Mouse (Mus musculus): ENCODE data around the gene Mybphl. TPM values are rescaled to one million over a fixed set of nuclear protein-coding genes. Genes with fewer than 3 reads are reported as not detected.

Mybphl gene
- total RNA-seq, 4 experiments from 2014 or later, result not detected

- no peak for DNase-seq
These were observed 46.5 kb downstream of the Mybphl start for GRCm38 (mm10) chr3:108411026-108411753.

GRCm38 (mm10) chr3:108411754-108412121, 47.0 kb downstream of the Mybphl start:
- DNase-seq, result no peak

- no peak for DNase-seq
These were observed 49.1 kb downstream of the Mybphl start for GRCm38 (mm10) chr3:108413634-108414360.

- DNase-seq, result no peak
These were observed 50.4 kb downstream of the Mybphl start, which contains the start of gene Celsr2 for GRCm38 (mm10) chr3:108414857-108415830. TSS of gene Celsr2 (minus strand) at chr3:108415552.

DNA sequence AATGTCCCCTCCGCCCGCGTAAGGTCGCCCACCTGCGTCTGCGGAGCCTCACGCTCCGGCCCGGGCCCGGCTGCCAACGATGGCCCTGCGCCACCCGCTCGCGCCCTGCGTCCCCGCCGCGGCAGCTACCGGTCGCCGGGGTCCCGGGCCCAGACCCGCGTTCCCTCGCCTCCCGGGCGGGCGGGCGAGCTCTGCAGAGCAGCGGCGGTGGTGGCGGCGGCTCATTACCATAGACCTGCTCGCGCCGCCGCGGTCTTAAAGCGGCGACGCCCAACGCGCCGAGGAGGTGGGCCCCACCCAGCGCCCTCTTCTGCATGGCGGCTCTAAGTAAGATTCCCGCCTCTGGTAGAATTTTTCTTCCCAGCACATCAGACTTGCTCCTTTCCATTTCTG, 51.1 kb downstream of the Mybphl start:
- DNase-seq, result no peak

- no peak for DNase-seq
These were observed 58.3 kb downstream of the Mybphl start for GRCm38 (mm10) chr3:108423006-108423405.

GRCm38 (mm10) chr3:108423844-108424801, 59.4 kb downstream of the Mybphl start:
- no peak for DNase-seq

DNA sequence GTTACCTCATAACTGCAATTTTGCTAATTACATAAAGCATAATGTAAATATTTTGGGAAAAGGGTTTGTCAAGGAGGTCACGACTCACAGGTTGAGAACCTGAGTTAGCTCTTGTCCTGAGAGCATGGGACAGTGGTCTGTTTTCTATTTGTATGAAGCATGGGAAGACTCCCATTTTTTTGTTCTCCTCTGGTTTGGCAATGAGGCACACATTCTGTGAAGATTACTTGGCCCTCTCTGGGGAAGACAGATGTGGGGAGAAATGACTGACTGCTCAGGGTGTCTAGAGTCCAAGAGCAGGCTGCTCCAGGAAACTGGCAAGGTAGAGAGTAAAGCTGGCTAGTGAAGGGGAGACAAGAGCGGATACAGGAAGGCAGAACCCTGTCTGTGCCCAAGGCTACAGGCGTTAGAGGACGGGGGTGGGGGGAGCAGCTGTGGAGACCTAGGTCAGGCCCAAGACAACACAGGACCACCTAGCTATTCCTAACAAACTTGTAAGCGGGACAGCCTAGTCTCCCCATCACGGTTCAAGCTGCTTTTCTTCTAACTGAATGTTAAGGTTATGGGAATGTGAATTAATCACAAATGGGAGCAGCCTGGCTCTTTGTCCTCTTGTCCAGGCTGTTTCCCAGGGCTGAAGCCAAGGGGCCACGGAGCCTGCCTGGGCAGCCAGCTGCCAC, 60.4 kb downstream of the Mybphl start:
- DNase-seq, result no peak

DNA sequence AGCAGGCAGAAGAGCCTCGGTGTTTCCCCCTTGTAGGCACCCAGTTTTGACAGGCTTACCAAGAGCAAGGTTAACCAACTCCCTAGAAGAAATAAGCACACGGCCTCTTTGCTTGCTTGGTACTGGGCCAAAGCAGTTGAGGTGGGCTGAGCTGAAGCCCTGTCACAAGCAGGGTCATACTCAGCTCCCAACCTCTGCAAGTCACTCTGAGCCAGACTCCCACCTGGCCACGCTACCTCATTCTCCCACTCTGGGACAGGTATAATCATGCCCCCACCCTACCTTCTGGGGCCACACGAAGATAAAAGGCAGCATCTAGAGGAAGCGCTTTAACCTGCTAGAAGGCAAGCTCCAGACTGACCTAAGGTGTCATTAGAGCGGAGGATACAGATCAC, 60.9 kb downstream of the Mybphl start:
- DNase-seq, result no peak

Other genes with a start within 250 kb of the Mybphl start
- gene Gnai3, start 218.8 kb upstream of the Mybphl start, total RNA-seq (2022), result 100 to 1,000 TPM; 137 to 154 (median 149) TPM
- 1 to 10 TPM in 1 of 4 experiments, under 1 TPM in 3; 0.31 to 1.1 (median 0.71) TPM for gene Gpr61, start 210.0 kb upstream of the Mybphl start, total RNA-seq (2022)
- 10 to 100 TPM; 24.4 to 36.9 (median 31.6) TPM for gene Amigo1, start 178.6 kb upstream of the Mybphl start, total RNA-seq (2022)
- 10 to 100 TPM in 2 of 4 experiments, 1 to 10 TPM in 2; 9.3 to 14.7 (median 11.7) TPM for gene Cyb561d1, start 163.7 kb upstream of the Mybphl start, total RNA-seq (2022)
- gene Atxn7l2, start 154.0 kb upstream of the Mybphl start, total RNA-seq (2022), result 10 to 100 TPM in 3 of 4 experiments, 1 to 10 TPM in 1; 8.2 to 23.1 (median 15.0) TPM
- 1 to 10 TPM in 1 of 4 experiments, under 1 TPM in 3; 0.35 to 1.0 (median 0.65) TPM for gene Sypl2, start 138.3 kb upstream of the Mybphl start, total RNA-seq (2022)
- 10 to 100 TPM; 85.1 to 96.1 (median 89.0) TPM for gene Psma5, start 108.0 kb upstream of the Mybphl start, total RNA-seq (2022)
- gene Sort1, start 80.8 kb upstream of the Mybphl start, total RNA-seq (2022), result 10 to 100 TPM; 25.9 to 67.1 (median 40.9) TPM
- gene Psrc1, start 18.9 kb downstream of the Mybphl start, total RNA-seq (2022), result 1 to 10 TPM; 1.6 to 4.8 (median 3.0) TPM
- gene Celsr2, start 50.6 kb downstream of the Mybphl start, total RNA-seq (2022), result 10 to 100 TPM in 2 of 4 experiments, 1 to 10 TPM in 2; 6.5 to 14.6 (median 9.5) TPM
- gene Sars, start 80.3 kb downstream of the Mybphl start, total RNA-seq (2022), result 100 to 1,000 TPM; 183 to 191 (median 186) TPM
- gene 1700013F07Rik, start 169.2 kb downstream of the Mybphl start, total RNA-seq (2022), result under 1 TPM in 2 of 4 experiments, not detected in 2; 0.45 to 0.59 TPM
- 1 to 10 TPM; 2.4 to 6.9 (median 3.9) TPM for gene 5330417C22Rik, start 171.6 kb downstream of the Mybphl start, total RNA-seq (2022)
- 10 to 100 TPM; 63.6 to 76.6 (median 68.7) TPM for gene Tmem167b, start 197.6 kb downstream of the Mybphl start, total RNA-seq (2022)
- gene Taf13, start 206.8 kb downstream of the Mybphl start, total RNA-seq (2022), result 10 to 100 TPM; 26.3 to 35.0 (median 29.7) TPM
- gene Wdr47, start 226.4 kb downstream of the Mybphl start, total RNA-seq (2022), result 10 to 100 TPM; 11.7 to 19.3 (median 15.3) TPM